Mouse (Mus musculus) thymus, adult 2 months (tissue): Measurements from ENCODE around the gene Wrnip1.

Experiments
- CTCF ChIP-seq: fragments of 200-500 bp; IDR thresholded peaks from 2 replicates; pipeline ENCODE4 v1.5.1; 2012; ENCODE audit warnings: mild to moderate bottlenecking, control low read depth, low read length, moderate library complexity, borderline replicate concordance; ENCODE audit not compliant: control insufficient read depth, poor library complexity, insufficient read depth; ENCODE audit errors: extremely low read depth
- POLR2A ChIP-seq: fragments of 200-500 bp; IDR thresholded peaks from 2 replicates; pipeline ENCODE4 v1.6.1; 2012; ENCODE audit warnings: mild to moderate bottlenecking, low read length, control low read depth, moderate library complexity; ENCODE audit not compliant: control insufficient read depth, poor library complexity, insufficient read depth; ENCODE audit errors: extremely low read depth

DNA sequence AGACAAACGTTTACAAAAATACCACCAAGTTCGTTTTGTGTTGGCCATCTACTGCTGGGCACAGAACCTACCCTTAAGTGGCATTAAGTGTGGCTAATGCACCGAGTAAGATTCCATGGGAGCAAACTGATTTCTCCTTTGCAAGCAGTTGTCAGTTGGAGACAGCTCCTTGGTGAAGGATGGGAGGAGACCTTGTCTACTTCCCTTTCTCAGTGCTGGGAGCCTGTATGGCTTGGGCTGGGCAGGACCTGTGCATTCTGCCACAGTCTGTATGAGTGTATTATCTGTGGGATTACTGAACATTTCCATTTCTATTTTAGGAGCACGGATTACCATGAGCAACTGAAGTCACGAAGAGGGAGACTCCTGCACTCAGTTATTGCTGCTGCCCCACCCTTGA lies 67.0 kb downstream of the Wrnip1 start:
- TF ChIP-seq POLR2A (no peak), CTCF (no peak)
